Mouse (Mus musculus) neural tube, embryonic 10.5 days (tissue): ENCODE data around the gene Gm20489.
A peak's percentile ranks its signal among the peaks of the same experiment; 100 is the strongest.

Experiments used
- DNase-seq: peaks from one replicate; pipeline ENCODE4 v3.0.0-alpha.2; 2017; ENCODE audit warnings: low spot score; ENCODE audit errors: extremely low spot score

The Gm20489 gene

DNA sequence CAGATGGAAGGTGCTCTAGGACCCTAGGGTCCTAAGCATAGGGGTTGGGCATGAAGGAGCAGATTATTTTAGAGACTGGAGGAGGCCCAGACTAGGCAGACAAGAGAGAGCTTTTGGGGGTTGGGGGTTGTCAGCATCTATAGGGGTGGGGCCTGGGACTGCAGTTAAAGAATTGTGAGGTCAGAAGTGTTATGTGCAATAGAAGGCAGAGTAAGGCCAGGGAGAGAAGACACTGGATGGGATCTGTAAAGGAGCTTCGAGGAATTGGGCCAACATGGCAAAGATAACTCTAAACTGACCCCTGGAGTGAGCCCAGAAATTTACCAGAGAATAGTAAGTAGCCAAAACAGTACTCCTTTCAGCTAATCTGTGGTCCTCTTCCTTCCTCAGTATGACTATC, 4.9 kb downstream of the Gm20489 start, which contains the start of gene Gm614:
Gene Gm614, minus strand, starts transcription at position 101 of the 400 bp plus-strand sequence.
- DNase-seq, result no peak

DNA sequence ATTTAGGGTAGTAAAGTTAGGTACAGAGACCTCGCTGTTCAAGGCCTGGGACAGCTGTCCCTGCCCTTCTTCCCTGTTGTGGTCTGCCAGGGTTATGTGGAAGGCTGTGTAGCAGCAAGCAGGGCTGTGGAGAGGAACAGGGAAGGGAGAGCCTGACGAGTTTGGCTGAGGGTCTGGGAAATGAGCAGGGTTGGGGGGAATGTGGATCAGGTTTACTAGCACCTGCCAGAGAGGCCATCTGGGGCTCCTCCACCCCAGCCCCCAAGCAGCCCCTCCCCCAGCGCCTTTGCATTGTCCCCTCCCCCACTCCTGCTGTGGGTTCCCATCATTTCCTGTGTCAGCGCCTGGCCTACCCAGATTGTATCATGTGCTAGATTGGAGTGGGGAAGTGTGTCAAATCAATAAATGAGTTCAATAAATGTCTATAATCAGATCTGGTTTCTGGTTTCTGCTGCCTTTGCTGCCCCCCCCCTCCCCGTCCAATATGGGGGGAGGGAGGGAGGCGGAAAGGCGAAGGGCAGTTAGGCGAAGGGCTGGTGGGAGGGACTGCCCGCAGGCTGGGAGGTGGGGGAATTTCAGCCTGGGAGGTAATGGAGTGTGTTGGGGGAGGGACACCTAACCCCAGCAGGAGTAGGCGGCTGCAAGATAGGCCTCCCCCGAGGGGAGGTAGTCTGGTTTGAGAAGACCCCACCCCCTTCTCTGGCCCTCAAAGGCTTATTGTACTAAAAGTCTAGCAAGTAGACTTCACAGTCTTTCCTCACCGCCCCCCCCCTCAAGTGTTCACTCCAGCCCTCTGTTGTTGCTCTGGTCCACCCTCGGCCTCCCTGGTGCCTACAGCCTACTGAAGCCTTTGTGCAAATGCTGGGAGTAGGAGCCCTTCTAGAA, 8.1 kb downstream of the Gm20489 start:
- peak; percentile 55 for DNase-seq

DNA sequence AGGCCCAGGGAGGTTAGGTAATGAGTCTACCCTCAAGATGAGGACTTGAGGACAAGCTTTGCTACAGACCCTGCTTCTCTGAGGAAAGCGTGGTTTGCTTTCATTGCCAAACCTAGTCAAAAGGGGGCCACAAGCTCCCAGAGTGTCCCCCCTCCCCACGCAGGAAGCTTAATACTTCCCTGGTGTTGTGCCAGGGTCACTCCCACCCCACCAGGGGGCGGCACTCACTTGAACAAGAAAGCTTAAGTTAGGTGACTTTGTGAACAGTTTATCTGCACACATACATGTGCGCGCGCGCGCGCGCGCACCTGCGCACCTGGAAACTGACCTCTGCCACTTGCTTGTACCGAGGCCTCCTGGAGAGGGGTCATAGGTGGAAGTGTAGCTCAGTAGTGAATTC, 12.2 kb downstream of the Gm20489 start:
- DNase-seq, result no peak

DNA sequence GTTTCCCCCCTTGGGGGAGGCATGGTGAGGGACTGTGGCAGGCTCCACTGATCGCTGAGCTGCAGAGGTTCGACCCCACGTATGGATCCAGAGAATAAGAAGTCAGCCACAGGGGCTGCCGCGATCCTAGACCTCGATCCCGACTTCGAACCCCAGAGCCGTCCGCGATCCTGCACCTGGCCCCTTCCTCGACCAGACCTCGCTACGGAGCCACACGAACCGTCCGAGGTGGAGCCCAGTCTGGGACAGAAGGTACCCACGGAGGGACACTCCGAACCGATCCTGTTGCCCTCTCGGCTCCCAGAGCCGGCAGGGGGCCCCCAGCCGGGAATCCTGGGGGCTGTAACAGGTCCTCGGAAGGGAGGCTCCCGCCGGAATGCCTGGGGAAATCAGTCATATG, 14.1 kb downstream of the Gm20489 start:
- DNase-seq, result peak; percentile 28

DNA sequence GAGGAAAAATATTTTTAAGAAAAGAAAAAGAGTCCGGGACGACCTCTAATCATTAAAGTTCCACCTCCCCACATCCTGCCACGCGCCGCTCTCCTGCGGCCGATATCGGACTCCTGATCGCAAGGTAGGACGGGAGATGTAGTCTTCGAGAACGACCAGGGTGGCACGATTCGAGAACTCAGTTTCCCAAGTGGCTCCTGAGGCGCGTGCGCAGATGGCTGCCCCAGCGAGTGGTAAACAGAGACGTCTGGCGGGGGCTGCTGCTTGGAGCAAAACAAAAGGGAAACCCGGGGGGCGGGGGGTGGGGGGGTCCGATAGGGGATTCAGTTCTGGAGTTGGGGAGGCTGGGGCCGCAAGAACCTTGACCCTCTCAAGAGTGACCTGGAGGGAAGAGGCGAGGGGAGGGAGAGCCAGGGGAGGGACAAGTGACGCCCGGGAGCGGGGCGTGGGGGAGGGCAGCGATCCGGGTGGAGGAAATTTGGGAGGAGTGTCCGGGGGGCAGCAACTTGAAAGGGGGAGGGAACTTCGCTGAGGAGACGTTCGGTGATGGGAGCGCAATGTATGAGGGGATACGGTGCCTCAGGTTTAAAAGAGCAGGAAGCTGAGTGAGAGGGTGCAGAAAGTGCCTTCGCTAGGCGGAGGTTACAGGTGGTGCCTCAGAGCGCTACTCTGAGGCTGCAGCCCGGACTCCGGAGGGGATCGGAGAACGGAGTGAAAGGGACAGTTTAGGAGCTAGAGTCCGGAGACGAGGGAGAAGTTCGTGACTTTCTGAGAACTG, 14.7 kb downstream of the Gm20489 start, which contains the start of gene Foxo4:
Gene Foxo4, plus strand, starts transcription at position 577 of the 778 bp plus-strand sequence.
- peak; percentile 77 for DNase-seq

DNA sequence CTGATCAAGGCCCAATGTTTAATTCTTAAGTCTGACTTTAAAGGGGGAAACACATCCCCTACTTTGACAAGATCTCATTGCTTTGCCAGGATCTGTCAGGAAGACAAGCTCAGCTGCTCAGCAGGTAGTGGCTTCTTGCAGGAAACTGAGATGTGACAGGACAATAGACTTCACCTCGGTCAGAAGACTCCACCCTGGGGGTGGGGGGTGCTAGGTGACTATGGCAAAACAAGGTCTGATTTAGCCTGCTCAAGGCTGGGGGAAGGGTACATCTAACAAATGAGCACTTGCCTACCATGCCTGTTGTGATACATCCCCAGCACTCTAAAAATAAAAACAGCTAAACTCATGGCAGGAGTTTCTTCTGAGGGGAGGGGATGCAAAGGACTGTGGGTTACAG, 23.8 kb downstream of the Gm20489 start:
- DNase-seq, result no peak

DNA sequence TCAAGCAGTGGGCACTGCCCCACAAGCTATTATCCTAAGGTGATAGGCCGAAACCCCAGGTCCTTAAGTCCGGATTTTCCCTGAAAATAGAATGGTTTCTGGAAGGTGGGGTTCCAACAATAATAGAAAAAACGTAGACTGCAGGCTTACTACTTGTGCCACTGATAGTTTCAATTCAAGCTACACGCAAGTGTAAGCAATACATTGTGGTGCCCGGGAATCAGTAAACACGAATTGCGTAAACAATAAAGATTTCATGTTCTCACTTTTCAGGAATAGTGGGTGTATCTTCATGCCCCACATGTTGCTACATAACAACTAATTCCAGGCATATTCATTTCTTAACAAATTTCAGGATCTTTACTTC, 46.0 kb downstream of the Gm20489 start:
- DNase-seq, result no peak

DNA sequence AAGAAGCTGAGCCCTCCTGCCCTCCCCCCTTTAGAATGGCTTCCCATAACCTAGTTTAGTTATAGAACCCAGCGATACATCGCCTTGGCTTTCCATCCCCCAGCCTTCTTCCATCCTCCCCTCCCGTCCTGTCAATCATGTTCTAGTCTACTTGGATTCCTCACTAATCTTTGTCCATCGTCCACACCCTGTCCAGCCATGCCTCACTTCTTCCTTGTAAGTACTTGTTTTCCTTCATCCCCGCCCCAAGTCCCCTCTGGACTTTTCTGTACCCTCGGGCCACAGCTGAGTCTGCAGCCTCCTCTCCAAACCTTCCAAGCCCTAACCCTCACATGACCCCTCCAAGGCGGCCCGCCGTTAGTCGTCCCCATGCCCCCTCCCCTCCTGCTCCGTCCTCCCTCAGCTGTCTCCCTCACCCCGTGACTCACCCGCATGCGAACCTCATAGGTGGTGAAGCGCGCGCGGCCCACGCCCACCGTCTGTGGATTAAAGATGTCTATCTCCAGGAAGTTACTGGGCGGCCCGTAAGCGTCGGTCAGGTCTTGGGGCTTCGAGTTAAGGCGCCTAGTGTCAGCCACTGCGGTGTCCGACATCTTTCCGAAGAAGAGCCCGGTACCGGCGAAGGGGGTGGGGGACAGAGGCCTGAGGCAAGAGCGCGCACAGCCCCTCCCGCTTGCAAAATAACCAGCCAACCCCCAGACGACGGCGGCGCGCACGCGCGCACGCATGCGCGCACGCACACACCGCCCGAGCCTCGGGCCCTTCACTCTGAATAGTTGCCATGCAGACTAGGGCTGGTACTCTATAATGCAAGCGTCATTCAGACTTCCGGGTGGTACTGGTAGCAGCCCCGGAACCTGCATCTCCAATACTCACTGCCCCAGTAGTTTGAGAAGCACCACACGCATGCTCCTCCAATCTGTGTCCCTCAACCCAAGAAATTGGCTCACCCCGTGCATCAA, 46.7 kb downstream of the Gm20489 start, which contains the start of gene Snx12:
Gene Snx12, minus strand, starts transcription at position 730 of the 962 bp plus-strand sequence.
- DNase-seq, result peak; percentile 85
